Mouse (Mus musculus): ENCODE data around the gene Dlx3.

Dlx3 gene

GRCm38 (mm10) chr11:95088857-95089779 lies 30.8 kb upstream of the Dlx3 start:
- DNase-seq (ENCODE audit: low spot score): no peak

GRCm38 (mm10) chr11:95093077-95093476 lies 26.8 kb upstream of the Dlx3 start:
- no peak for DNase-seq (ENCODE audit: low spot score)

- no peak for DNase-seq (ENCODE audit: low spot score)
Measured at GRCm38 (mm10) chr11:95095596-95095995, 24.3 kb upstream of the Dlx3 start.

GRCm38 (mm10) chr11:95096608-95097373 lies 23.1 kb upstream of the Dlx3 start:
- no peak for DNase-seq (ENCODE audit: low spot score)

- DNase-seq (ENCODE audit: low spot score): no peak
Measured at GRCm38 (mm10) chr11:95097889-95098288, 22.0 kb upstream of the Dlx3 start.

GRCm38 (mm10) chr11:95098346-95099095 lies 21.4 kb upstream of the Dlx3 start:
- DNase-seq (ENCODE audit: low spot score): no peak

GRCm38 (mm10) chr11:95100393-95100792 lies 19.5 kb upstream of the Dlx3 start:
- DNase-seq (ENCODE audit: low spot score): no peak

- no peak for DNase-seq (ENCODE audit: low spot score)
Measured at GRCm38 (mm10) chr11:95101071-95101788, 18.7 kb upstream of the Dlx3 start.

- DNase-seq (ENCODE audit: low spot score): no peak
Measured at GRCm38 (mm10) chr11:95102161-95102904, 17.6 kb upstream of the Dlx3 start.

GRCm38 (mm10) chr11:95104266-95104665 lies 15.7 kb upstream of the Dlx3 start:
- DNase-seq (ENCODE audit: low spot score): no peak

GRCm38 (mm10) chr11:95105274-95105874 lies 14.5 kb upstream of the Dlx3 start:
- peak; percentile 39 for DNase-seq (ENCODE audit: low spot score)

GRCm38 (mm10) chr11:95106440-95107236 lies 13.3 kb upstream of the Dlx3 start:
- DNase-seq (ENCODE audit: low spot score): no peak

GRCm38 (mm10) chr11:95109000-95109399 lies 10.9 kb upstream of the Dlx3 start:
- DNase-seq (ENCODE audit: low spot score): no peak

GRCm38 (mm10) chr11:95110081-95110480 lies 9.8 kb upstream of the Dlx3 start:
- no peak for DNase-seq (ENCODE audit: low spot score)

- no peak for DNase-seq (ENCODE audit: low spot score)
Measured at GRCm38 (mm10) chr11:95117030-95117429, 2.9 kb upstream of the Dlx3 start.

GRCm38 (mm10) chr11:95118505-95118904 lies 1.4 kb upstream of the Dlx3 start:
- DNase-seq (ENCODE audit: low spot score): no peak

GRCm38 (mm10) chr11:95120633-95121020 lies 708 bp downstream of the Dlx3 start:
- no peak for DNase-seq (ENCODE audit: low spot score)

GRCm38 (mm10) chr11:95121161-95122099 lies 1.5 kb downstream of the Dlx3 start:
- DNase-seq (ENCODE audit: low spot score): no peak

GRCm38 (mm10) chr11:95122100-95122489 lies 2.2 kb downstream of the Dlx3 start:
- DNase-seq (ENCODE audit: low spot score): no peak
